Mouse (Mus musculus): Measurements from ENCODE around the gene Pepd. TPM values are rescaled to one million over a fixed set of nuclear protein-coding genes. Genes with fewer than 3 reads are reported as not detected.

Pepd gene
- total RNA-seq, 2 experiments from 2014 or later, result 25.6 to 27.0 TPM

GRCm38 (mm10) chr7:35043266-35043817 is 131.2 kb downstream of the Pepd start:
- intact Hi-C loops (cut with DNase I), result no loop called here
- DNase-seq, result peak in 1 of 2 experiments; percentile 21

DNA sequence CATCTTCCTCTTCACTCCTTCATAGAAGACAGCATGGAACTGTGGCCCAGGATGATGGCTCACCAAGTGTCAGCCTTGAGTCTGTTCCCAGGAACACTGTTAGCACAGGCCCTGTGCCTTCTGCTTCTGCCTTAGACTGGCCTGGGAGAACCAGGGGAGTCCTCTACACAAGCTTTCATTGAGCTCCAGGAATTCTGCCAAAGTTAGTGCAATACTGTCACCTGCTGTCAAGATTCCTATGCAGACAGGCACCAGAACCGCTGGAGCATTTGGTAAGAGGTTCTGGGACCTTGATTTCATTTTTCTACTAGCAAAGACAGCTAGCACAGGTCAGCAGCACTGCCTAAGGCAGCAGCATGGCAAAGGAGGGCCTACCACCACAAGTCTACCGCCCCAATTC is 132.5 kb downstream of the Pepd start:
- DNase-seq, result no peak
- intact Hi-C loops (cut with DNase I), result no loop called here

GRCm38 (mm10) chr7:35046091-35046490 is 133.9 kb downstream of the Pepd start:
- no peak for DNase-seq
- intact Hi-C loops (cut with DNase I), result no loop called here

GRCm38 (mm10) chr7:35050540-35050939 is 138.4 kb downstream of the Pepd start:
- no peak for DNase-seq
- intact Hi-C loops (cut with DNase I), result no loop called here

DNA sequence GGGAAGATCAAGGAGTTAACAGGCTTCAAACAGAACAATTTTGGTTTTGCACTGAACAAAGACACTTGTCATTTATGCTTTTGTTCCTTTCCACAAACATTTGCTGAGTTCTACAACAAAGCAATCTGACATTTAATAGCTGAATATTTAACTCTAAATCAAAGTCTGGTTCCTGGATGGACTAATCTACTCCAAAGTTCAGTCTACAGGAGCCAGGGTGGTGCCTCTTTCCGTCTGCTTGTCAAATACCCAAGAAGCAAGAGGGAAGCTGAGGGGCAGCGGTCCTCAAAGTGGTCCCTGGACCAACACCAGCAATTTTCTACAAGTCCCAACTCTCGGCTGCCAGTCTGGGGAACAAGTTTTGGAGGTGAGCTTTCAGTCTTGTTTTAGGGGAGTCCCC is 141.0 kb downstream of the Pepd start:
- intact Hi-C loops (cut with DNase I), result no loop called here
- DNase-seq, result no peak

DNA sequence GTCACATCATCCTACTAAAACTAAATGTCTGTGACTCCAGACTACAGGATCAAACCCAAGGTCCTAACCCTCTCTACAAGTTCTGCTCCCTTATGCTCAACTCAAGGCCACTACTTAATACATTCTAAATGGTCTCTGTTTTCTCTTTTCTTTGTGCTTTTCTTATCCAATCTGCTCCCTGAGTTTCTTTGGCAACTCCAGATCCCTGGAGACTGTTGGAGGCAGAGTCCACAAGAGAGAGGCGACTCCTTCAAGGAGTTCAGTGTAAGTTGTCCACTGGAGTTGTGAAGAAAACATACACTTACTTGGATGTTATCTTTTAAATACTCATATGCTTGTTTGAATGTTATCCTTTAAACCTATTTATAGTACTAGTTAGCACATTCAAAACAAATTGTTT is 142.1 kb downstream of the Pepd start:
- DNase-seq, result no peak
- intact Hi-C loops (cut with DNase I), result no loop called here

GRCm38 (mm10) chr7:35054977-35055618 is 142.9 kb downstream of the Pepd start:
- DNase-seq, result no peak
- intact Hi-C loops (cut with DNase I), result no loop called here

DNA sequence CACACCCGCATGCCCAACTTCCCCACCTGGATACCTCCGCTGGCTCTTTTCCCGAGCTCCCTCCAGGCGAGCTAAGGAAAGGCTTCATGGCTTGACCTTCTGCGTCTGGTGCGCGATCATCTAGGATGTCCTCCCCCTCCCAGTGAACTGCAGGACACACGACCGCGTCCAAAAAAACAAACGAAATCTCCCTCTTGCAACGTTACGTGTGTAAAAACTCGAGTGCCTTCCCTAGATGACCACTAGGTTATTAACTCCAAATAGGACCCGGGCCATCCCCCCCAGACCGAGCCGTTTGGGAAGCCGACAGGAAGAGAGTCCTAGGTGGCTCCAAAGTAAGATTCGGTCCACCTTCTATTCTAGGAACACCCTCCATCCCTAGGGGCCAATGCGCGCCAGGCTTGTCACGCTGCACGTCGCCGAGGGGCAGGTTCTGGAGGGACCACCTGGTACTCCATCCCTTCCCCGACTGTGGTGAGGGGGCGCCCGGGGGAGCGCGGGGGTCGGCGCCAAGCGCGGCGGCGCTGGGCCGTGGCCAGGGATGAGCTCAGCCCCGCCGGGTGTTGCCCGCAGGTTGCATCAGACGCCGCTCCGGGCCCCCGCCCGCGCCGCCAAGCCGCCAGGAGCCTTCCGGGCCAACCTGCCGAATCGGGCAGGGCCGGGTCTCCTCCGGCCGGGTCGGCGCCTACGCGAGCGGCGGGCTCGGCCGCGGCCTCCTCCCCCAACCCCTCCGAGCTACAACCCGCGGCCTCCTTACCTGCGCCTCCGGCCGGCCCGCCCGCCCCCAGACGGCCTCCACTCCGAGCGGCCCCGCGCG is 143.6 kb downstream of the Pepd start:
- peak; percentile 58 to 74 for DNase-seq
- intact Hi-C loops (cut with DNase I), result no loop called here

DNA sequence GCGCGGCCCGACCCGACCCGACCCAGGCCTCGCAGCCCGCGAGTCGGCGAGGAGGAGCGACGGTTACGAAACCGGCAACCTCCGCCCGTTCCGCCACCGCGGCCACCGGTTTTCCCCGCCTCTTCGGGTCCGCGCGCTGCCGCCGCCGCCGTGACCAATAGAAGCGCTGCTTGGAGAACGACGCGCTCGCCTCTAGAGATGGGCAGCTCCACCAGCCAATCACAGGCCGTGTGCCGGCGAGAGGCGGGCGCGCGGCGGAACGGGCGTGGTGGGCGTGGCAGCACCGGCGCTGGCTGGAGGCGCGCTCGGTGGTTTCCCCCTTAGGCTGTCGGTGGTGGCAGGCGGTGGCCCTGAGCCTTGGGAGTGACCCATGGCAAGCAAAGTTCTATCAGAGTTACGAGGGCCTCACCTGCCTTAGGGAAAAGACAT is 144.3 kb downstream of the Pepd start, which contains the start of gene Cebpg:
Cebpg (minus strand) TSS at position 138 of the 429 bp plus-strand sequence.
- intact Hi-C loops (cut with DNase I), result no loop called here

DNA sequence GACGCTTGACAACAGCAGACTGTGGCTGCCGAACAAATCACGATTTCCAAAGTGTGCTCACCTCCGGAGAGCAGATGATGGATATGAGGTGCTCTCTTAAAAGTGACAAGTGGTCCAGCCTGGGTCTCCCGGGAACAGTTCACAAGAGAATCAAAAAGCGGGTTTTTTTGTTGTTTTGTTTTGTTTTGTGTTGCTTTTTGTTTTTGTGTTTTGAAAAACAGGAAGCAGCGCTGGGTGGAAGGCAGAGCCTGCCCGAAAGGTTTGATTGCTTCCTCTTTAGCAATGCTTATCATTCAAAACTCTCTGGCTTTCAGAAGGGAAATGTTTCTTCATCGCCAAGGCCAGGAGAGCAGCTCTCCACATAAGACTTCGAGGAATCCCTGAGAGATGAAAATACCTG is 144.8 kb downstream of the Pepd start:
- no peak for DNase-seq
- intact Hi-C loops (cut with DNase I), result no loop called here

More for the DNA sequence above, 144.3 kb downstream of the Pepd start, which contains the start of gene Cebpg:
- peak; percentile 96 to 99 for DNase-seq

GRCm38 (mm10) chr7:35057569-35057968 is 145.4 kb downstream of the Pepd start:
- no peak for DNase-seq
- intact Hi-C loops (cut with DNase I), result no loop called here

GRCm38 (mm10) chr7:35058329-35058728 is 146.2 kb downstream of the Pepd start:
- no peak for DNase-seq
- intact Hi-C loops (cut with DNase I), result no loop called here

DNA sequence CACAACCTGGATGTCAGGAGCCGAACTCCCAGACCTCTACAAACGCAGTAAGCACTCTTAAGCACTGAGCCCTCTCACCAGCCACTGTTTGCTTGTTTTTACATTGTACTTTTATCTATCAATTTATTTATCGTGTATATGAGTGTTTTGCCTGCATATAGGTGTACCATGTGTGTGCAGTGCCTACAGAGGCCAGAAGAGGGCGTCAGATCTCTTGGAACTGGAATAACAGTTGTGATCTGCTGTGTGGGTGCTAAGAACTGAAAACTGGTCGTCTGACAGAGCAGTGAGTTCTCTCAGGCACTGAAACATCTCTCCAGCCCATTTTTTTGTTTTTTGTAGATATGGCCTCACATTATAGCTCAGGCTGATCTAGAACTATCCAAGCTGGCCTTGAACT is 147.3 kb downstream of the Pepd start:
- no peak for DNase-seq
- intact Hi-C loops (cut with DNase I), result no loop called here

GRCm38 (mm10) chr7:35064286-35065258 is 152.4 kb downstream of the Pepd start:
- intact Hi-C loops (cut with DNase I), result loop anchor here (10.0 kb wide), 1 partner anchor 50 kb away; the partner anchor contains the start of gene Cebpa
- DNase-seq, result peak in 1 of 2 experiments; percentile 47

GRCm38 (mm10) chr7:35065958-35066357 is 153.8 kb downstream of the Pepd start:
- intact Hi-C loops (cut with DNase I), result loop anchor here (10.0 kb wide), 1 partner anchor 49 kb away; the partner anchor contains the start of gene Cebpa
- DNase-seq, result no peak

DNA sequence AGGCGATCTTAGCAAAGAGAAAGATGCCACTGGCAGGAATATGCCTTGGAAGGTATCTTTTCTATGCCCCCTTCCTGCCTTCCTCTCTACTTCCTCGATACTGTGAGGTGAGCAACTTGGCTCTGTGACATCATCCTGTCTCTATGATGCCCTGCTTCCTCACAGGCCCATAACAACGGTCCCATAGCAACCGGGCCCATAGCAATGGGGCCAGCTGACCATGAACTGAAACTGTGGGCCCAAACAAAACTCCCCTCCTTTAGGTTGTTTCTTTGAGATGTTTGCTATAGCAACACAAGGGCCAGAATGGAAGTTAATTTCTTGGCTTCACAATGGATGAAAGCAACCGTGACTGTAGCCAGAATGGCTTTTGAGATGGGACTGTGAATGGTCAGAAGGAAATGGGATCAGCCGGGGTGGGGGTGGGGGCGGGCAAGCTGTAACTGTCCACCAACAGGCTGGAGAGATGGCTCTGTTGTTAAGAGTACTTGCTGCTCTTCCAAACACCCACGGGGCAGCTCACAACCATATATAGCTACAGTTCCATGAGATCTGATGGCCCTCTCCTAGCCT is 154.5 kb downstream of the Pepd start:
- DNase-seq, result no peak
- intact Hi-C loops (cut with DNase I), result loop anchor here (10.0 kb wide), 1 partner anchor 48 kb away; the partner anchor contains the start of gene Cebpa

GRCm38 (mm10) chr7:35076645-35077044 is 164.5 kb downstream of the Pepd start:
- no peak for DNase-seq
- intact Hi-C loops (cut with DNase I), result no loop called here

- intact Hi-C loops (cut with DNase I), result no loop called here
- peak; percentile 30 to 31 for DNase-seq
Measured at GRCm38 (mm10) chr7:35080843-35081338, 168.7 kb downstream of the Pepd start.

DNA sequence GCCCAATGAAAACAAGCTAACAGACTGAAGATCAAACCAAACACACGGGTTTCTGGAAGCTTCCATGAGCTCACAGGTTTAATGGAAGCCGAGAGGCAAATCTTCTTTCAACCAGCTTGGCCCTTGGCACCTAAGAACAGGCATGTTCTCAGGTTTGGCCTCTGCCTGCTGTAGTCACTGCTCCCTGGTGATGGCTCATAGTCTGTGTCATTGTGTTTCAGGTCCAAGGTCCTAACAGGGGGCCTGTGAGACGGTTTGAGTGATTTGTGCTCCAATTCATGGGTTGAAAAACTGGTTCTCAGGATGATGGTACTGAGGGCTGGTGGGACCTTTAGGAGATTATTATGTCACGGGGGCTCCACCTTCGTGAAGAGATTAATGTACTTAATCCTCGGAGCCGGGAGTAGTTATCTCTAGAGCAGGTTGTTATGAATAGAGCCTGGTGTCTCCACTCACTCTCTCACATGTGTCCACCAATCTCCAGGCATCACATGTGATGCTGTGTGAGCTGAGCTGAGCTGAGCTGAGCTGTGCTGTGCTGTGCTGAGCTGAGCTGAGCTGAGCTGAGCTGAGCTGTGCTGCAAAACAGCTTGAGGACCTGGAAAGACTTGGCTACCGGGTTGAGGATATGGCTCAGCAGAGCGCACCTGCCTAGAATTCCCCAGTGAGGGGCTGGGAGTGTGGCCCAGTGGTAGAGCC is 169.4 kb downstream of the Pepd start:
- intact Hi-C loops (cut with DNase I), result no loop called here
- DNase-seq, result no peak

All from gastrocnemius, postnatal 36 days (tissue).